Mouse (Mus musculus) activated CD4-positive, CD25-positive, alpha-beta regulatory T cell, adult 4 months (primary cell): ENCODE measurements around the gene Gpr137c. TPM values are rescaled to one million over a fixed set of nuclear protein-coding genes. Genes with fewer than 3 reads are reported as not detected.

Experiments used
- polyA plus RNA-seq, 2 experiments: library from polyadenylated mRNA; unstranded; fragments of 100-300 nt; shearing (Covaris generic); gene quantifications; one replicate each; pipeline ENCODE4 v1.2.1; 2017

Gene Gpr137c
- polyA plus RNA-seq, 2 experiments from 2014 or later: 0.26 to 0.31 TPM

Other genes with a start within 250 kb of the Gpr137c start
- gene Ptger2, start 231.5 kb upstream of the Gpr137c start, polyA plus RNA-seq: 10 to 100 TPM; 36.1 to 41.2 TPM
- 10 to 100 TPM; 13.6 to 17.0 TPM for gene Txndc16, start 611 bp downstream of the Gpr137c start, polyA plus RNA-seq
- 10 to 100 TPM; 26.5 to 32.2 TPM for gene Ero1l, start 99.1 kb downstream of the Gpr137c start, polyA plus RNA-seq
- 100 to 1,000 TPM; 143 to 183 TPM for gene Psmc6, start 110.1 kb downstream of the Gpr137c start, polyA plus RNA-seq
- gene Styx, start 131.4 kb downstream of the Gpr137c start, polyA plus RNA-seq: 10 to 100 TPM; 11.4 to 23.6 TPM
- gene Gnpnat1, start 185.2 kb downstream of the Gpr137c start, polyA plus RNA-seq: 10 to 100 TPM; 57.6 to 71.0 TPM